Mouse (Mus musculus): ENCODE data around the gene Ddx60.

GRCm38 (mm10) chr8:61992796-61993195, 64.9 kb downstream of the Ddx60 start:
- TF ChIP-seq CTCF (IDR thresholded peaks at IDR 0.05; ENCODE audit: control insufficient read depth, insufficient read depth, low read length) (no peak), POLR2A (IDR thresholded peaks at IDR 0.05; ENCODE audit: borderline replicate concordance, control insufficient read depth, low read depth, low read length) (no peak)
